Mouse (Mus musculus) skeletal muscle tissue, adult 2 months (tissue): Measurements from ENCODE around the gene Babam2.

Source experiments
- DNase-seq: peaks from one replicate; pipeline ENCODE4 v3.0.0-alpha.2; 2012; ENCODE audit warnings: low read depth, low spot score

The Babam2 gene

DNA sequence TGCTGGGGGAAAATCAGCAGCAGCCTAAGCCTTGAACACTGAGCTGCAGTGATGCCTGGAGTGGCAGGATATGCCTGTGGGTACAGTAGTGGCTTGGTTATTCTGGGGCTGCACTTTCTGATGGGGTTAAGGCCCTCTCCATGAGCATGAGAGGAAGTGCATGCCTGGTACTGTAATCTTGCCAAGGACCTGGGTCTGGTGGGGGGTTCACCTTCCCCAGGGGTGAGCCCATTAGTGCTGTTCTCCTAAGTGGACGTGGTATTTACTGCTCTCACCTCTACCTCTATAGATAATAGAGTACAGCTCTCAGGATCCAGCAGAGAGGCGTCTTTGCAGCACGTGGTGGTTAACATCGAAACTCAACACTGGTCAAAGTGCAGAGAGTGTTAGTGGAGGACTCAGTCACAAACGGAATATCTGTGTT lies 16.4 kb downstream of the Babam2 start:
- no peak for DNase-seq

DNA sequence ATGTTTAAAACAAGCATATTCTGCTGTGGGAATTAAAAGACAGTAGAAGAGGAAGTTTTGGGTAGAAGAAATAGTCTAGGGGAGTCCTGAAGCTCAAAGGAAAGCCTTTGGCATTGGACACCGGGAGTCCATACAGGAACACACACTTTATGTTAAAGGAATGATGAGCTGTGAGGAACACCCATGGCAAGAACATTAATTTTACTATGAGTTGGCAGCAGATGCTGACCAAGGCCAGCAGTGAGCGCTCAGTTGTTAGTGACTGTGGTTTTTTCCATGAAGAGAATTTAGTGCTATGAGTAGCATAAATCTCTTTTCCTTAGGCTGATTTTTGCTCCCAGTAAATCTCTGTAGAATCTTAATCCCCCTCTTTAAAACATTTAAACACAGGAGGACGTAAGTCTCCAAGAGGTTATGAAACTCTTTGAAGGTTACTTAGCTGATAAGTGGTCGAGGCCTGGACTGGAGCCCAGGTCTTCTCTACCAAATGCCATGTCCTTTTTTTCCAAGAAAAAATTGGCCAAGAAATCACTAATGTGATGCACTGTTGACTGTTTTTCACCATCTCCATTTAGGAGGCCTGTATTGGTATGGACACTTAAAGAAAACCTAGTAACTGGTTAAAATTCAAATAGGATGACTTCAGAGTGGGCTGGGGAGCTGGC lies 18.1 kb downstream of the Babam2 start:
- no peak for DNase-seq

DNA sequence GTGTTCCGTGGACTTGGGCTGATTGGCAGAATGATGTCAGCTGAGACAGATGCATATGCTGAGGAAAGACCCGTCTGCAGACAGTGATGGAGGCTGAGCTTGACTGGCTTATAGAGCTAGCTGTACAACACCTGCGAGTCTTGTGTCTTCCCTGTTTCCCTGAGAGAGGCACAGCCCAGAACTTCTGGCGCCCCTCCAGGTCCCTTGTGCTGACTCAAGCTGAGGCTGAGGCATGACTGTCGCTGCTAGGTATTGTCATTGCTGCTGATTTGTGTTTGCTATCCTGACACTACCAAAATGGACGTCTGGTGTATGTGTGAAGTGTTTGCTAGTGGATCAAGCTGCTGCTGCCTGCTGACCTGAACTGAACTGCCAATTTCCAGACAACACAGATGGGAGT lies 27.0 kb downstream of the Babam2 start:
- no peak for DNase-seq

DNA sequence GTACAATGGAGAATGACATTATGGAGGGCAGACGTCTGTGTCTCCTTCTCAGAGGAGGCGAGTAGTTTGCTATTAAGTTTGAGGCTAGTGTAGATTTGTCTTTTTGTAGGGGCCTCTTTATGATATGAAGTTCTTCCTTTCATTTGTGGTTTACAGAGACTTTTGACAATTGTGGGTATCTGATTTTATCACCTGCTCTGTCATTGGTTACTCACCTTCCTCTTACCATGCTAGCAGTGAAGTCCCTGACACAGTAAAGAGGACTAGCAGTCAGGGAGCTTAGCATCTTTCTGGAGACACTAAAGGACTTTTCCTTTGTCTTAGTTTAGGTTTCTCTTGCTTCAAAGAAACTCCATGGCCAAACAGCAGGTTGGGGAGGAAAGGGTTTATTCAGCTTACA lies 28.4 kb downstream of the Babam2 start:
- DNase-seq, result no peak

DNA sequence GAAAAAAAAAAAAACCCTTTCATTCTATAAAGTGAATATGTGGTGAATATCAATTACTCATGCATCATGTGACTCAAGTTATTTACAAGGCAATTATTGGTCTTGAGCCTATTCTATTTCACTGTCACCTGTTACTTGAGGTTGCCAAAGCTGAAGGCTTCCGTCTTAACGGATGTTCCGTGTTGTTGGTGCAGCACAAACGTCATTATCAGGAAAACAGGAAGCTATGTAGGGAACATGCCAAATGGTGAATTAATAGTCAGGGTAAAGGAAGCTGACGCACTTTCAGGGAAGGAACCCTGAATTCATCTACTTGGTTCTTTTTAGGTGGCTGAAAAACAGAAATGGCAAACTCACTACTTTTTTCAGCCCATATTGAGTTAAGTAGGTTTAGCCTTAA lies 30.0 kb downstream of the Babam2 start:
- DNase-seq, result peak; percentile 38

DNA sequence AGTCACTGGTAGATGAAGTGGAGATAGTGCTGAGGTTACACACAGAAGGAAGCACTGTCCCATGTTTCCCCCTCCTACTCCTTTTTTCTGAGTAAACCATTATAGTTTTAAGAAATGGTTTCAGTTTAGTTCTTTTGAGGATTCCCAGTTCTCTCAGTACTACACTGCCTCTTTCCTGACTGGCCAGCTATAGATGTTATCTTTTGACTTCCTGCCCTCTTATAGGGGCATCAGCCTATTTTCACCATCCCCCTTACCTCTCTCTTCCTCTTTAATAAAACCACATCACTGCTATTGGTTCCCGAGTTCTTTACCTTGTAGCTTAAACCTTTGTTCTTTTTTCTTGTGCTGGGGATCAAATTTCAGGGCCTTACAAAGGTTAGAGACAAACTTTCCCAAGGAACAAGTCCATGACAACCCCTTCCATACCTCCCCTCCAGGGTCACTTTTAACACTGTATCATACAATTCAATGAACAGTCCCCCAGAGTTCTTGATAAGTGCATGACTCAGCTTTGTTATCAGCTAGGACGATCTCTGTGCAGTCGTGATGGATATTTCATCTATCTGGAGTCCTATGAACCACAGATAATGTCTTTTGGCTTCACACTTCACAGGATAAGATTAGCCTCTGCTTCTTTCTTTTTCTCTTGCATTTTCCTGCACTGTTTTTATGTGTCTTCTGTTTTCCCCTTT lies 35.3 kb downstream of the Babam2 start:
- no peak for DNase-seq

DNA sequence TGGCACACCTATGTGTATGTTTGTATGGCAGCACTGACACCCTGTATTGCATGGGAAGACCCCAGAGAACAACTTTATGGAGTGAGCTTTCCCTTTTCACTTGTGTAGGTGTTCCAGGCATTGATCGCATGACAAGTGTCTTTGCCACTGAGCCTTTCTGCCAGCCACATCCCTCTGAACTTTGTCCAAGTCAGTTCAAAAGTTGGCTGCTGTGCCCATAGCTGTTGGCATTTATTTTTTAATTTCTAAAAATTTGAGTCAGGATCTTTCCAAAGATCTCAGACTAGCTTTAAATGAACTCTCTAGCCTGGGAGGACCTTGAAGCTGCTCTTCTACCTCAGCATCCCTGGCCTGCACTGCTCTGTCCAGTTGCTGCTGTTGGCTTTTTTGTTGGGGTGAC lies 44.4 kb downstream of the Babam2 start:
- DNase-seq, result no peak

DNA sequence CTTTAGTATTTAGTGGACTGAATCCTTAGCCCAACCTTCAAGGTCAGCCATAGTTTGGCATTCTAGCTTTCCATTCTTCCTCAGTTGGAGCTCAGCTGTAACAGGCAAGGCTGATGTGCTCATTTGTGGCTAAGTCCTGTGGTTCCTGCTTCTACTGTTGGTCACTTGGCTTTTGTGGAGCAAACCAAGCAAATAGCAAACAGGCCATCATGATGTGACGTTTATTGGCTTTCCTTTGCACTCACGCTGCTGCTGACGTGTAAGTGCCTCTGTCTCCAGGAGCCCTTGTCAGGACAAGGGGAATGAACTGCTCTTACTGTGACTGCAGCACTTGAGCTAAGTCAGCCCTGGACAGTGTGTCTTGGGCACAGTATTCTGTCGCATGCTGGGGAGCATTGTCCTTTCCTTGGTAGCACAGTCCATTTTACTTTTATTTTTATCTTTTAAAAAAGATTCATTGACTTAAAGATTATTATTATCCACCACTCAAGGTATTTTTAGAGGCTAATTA lies 45.1 kb downstream of the Babam2 start:
- DNase-seq, result no peak

DNA sequence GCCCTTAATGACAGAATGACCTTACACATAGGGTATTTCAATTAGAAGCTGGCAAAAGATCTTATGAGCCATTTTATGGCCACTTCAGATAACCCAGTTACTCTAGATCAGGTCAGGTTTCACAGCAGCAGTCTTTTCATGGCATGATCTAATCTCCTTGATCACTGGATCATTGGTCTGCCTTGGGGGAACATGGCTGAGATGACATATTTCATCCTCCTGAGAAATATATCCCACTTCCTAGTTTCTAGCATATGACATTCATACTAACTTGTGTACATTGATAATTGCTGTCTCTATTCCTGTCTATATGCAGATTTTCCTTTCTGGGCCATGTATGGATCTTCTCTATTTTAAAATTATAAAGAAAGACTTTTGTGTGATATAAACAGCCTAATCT lies 51.9 kb downstream of the Babam2 start:
- no peak for DNase-seq

DNA sequence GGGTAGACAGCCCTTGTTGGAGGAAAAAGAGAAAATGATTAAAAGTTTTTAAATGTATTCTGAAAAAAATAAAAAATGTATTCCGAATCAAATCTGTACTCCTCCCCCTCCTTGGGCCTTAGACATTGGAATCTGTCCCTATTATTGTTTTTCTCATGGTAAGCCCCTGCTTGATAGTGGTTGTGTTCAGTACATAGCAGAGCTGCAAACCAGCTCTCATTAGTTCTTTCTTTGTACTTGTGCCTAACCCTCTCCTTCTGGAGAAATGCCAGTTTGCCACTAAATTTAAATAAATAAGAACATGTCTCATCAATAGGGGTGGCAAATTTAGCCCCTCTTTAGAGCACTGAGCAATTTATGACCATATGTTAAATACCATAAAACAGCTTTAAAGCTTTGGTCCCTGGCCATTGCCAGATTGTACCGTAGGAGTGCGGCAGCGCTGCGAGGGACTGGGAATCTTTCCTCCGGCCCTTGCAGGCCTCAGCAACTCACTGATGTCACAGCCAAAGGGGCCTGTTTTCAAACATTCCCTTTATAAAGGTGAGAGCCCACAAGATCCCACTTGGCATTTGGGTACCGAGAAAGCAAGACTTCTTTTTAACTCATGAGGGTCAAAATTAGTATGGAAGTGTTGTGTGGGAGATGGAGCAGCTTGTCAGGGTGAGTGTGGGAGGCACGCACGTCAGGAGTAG lies 52.9 kb downstream of the Babam2 start:
- no peak for DNase-seq

DNA sequence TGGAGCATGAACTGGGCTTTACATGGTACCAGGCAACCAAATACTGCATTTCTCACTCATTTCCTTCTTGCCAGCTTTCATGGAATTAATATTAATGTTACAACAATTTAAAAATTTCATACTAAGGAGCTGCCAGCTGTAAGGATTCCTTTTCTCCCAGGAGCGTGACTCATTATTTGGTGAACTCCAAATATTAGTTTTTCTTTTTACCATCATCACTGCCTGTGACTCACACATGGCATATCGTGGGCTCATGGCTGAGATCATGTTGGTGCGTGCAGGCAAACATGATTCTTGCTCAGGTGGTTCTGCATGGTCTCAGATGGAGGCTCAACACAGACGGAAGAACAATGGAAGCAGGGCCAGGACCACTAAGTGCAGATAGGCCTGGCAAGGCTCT lies 53.5 kb downstream of the Babam2 start:
- DNase-seq, result no peak

DNA sequence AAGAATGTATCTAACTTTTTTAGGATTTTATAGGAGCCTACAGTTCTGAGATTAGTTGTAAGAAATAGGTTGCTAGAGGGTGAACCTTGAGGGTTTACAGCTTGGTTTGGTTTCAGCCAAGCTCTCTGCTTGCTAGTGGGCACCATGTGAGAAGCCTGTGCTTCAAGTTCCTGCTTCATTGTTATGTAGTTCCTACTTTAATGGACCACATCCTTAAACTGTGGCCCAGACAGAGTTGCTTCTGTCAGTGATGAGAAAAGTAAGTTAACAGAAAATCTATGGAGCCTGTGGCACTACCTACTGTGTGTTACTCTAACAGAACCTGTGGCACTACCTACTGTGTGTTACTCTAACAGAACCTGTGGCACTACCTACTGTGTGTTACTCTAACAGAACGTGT lies 57.1 kb downstream of the Babam2 start:
- DNase-seq, result no peak

DNA sequence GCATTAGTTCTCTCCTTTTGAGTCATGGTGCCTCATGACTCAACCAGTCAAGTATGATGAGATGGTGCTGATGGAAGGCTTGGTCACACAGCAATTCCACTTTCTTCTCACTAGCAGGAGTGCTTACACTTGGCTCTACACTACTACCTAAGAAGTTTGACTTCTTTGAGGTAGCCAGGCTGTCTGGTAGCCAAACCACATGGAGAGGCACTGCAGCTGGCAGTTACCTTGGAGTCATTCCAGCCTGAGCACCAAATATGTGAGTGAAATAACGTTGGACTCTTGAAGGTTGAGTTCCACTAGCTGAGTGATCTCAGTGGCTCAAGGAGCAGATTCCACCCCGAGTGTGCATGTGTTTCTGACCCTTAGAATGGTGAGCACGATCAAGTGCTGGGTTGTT lies 57.8 kb downstream of the Babam2 start:
- no peak for DNase-seq

DNA sequence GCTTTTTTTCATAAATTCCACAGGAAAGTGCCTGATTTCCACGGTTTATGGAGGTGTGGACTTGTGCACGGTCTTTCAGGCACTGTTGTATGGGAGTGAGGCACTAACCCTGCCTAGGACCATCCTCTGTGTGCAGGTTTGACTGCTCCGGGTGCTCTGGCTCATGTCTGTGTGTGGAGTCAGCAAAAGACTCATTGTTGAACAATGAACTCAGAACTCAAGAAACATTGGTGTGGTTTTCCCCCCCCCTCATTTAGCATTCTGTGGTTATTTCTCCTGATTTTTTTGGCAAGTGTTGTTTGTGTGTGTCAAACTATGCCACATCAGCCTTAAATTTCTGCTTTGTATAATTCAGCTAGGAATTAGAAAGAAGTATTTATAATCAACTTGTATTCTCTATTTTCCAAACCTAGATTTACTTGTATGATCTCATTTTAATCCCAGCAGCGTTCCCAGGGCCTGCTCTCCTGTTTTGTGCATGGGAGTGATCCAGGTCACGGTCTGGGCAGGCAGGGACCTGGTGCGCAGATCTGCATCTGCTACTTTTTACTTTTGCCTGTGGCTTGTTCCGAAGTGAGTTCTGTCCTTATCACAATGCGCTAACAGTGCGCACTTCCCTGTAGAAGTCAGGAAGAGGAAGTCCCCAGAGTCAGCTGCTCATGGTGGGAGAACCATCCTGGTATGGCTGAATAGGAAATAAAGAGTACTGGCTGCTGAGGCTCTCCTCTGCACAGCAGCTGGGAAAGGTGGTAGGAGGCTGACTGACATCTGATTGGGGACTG lies 61.0 kb downstream of the Babam2 start:
- no peak for DNase-seq

DNA sequence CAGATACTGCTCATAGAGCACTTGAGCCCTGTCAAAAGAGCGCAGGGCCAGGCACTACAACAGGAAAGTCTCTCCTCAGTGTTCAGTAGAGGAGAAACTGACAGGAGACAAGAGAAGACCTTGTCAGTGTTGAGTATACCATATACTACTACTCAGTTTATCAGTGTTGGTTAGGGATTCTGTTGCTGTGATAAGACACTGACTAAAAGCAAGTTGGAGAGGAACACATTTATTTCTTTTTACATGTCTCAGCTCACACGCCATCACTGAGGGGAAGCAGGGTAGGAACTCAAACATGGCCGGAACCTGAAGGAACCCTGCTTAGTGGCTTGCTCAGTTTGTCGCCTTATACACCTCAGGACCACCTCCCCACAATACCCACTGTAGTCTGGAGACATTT lies 64.4 kb downstream of the Babam2 start:
- DNase-seq, result no peak

DNA sequence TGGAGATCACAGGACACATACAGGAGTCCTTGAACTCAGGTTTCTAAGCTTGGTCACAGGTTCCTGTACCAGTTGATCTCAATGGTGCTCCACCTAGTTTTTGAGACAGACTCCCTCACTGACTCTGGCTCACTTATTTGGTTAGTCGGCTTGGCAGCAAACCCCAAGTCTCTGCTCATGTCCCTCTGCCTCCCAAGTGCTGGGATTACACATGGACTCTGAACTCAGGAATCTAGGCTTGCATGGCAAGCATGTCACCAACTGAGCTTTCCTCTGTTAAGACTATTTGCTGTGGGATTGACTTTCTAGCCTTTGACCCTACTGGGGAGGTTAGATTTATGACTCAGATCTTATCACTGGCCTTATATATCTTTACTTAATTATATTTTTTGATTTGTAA lies 65.3 kb downstream of the Babam2 start:
- no peak for DNase-seq

DNA sequence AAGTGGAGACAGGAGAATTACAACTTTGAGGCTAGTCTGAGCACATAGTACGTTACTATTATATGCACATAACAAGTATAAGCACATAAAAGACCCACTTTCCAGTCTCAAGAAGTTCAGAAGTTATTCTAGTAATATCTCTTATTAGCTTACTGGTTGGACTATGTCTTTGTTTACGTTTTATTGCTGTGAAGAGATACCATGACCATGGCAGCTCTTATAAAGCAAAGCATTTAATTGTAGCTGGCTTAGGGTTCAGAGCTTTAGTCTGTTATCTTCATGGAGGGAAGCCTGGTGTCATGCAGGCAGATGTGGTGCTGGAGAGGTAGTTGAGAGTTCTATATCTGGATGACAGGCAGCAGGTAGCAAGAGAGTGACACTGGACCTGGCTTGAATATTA lies 68.3 kb downstream of the Babam2 start:
- no peak for DNase-seq

DNA sequence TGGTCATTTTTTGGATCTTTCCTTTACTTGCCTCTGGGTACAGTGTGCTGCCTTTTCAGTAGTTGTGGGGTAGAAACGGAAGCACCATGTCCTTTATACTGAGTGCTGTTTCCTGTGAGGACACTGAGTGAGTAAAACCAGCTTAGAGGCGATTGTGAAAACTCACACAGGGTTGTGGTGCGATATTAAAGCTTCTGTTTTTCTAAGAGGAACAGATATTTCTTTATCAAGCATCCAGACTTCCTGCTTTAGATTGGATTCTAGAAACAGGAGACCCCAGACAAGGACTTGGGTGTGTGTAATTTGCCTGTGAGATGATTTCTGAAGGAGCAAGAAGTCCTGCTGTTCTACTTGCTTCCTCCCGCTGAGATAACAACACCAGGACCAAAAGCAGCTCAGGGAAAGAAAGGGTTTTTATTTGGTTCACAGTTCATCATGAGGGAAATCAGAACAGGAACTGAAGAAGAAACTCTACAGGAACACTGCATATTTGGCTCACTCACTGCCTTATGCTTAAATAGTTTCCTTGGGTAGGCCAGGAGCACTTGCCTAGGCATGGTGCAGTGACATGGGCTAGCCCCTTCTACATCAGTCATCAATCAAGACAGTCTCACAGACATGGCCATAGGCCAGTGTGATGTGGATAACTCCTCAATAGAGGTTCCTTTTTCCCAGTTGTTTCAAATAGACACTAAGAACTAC lies 69.5 kb downstream of the Babam2 start:
- no peak for DNase-seq

DNA sequence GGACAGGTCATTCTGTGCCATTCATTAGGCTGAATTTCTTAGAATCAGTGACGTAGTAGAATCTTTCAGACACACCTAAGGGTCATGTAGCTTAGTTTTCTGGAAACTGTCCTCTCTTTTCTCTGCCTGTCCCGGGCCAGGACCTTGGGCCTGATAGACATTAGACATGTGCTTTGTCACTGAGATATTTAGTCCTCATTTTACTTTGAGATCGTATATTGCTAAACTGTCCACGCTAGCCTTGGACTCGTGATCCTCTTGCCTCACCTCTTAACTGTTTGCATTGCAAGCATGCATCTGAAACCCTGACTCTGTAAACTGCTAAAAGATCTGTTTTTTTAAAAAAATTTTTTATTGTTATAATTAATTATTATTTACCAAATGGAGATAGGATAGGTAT lies 74.0 kb downstream of the Babam2 start:
- DNase-seq, result no peak

DNA sequence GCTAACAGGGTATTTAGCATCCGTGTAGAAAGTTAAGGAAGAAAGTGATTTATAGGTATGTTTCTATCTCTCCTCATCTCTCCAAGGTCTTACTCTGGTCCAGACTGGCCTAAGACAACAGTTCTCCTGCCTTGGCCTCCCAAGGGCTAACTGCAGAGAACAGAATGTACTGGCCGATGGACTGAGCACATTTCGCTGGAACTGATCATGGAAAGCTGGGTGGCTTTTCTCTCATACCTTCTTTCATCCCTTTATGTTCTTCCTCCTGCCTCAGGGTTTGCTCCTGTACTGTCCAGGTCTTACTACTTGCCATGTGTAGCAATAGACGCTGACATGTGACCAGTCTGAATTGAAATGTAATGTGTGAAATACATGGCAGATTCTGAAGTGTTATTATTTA lies 74.4 kb downstream of the Babam2 start:
- DNase-seq, result peak; percentile 75

DNA sequence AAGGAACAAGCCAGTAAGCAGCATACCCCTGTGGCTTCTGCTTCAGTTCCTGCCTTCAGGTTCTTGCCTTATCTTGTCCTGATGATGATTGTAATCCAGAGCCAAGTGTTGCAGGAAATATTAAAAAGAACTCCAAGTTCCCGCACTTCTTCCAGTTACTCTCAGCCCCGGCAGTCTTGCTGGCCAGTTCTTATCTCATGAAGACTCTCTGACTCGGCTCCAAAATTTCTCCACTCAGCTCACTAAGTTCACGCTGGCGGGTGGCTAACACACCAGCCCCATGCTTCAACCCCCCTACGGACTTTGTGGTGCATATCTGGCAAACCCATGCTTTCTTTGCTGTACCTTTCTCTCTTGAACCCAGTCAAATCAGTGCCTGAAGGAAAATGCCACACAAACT lies 77.5 kb downstream of the Babam2 start:
- DNase-seq, result no peak
